Comparison of ENCODE assay signal across 8 mouse cellular contexts in genomic region chr1:153091438-153092236, GRCm38 (mm10).
A peak's percentile ranks its signal among the peaks of the same experiment; 100 is the strongest.
DNase-seq lines count a peak whose midpoint lies in the region; ATAC-seq and TF ChIP-seq lines count a peak whose summit lies in the region.

No protein-coding gene starts in this region.

- H3K4me3 ChIP-seq in forebrain, postnatal 0 days (ENCODE audit: low read depth, low read length): no peak overlapping the region
- no peak overlapping the region for H3K4me3 ChIP-seq in lung, postnatal 0 days (ENCODE audit: low read depth, low read length)

- no peak for TF ChIP-seq CTCF in forebrain, postnatal 0 days (IDR thresholded peaks at IDR 0.05; ENCODE audit: low read depth)
- TF ChIP-seq CTCF in lung, postnatal 0 days (IDR thresholded peaks at IDR 0.05): no peak

- H3K27ac ChIP-seq in forebrain, postnatal 0 days (ENCODE audit: low read depth, low read length): no peak overlapping the region
- H3K27ac ChIP-seq in lung, postnatal 0 days (ENCODE audit: low read length): peak overlapping the region; percentile 92

- H3K9ac ChIP-seq in forebrain, postnatal 0 days: no peak overlapping the region
- no peak overlapping the region for H3K9ac ChIP-seq in lung, postnatal 0 days (replicated peaks; ENCODE audit: low read depth)

- TF ChIP-seq EP300 in lung, postnatal 0 days (IDR thresholded peaks at IDR 0.05): peak; percentile 89

- DNase-seq in heart, adult 11 months: peak; percentile 97
- DNase-seq in heart, postnatal 36 days: no peak
- no peak for DNase-seq in forebrain, postnatal 0 days
- DNase-seq in induced T-regulatory cell, adult 2 months (ENCODE audit: low read depth): peak; percentile 59
- DNase-seq in lung, postnatal 0 days (ENCODE audit: low spot score): peak; percentile 93
- DNase-seq in yolk sac, embryonic 10.5 days (ENCODE audit: low spot score): peak; percentile 69
- DNase-seq in left cerebral cortex, adult 11 months (ENCODE audit: low spot score): no peak
- DNase-seq in left cerebral cortex, adult 8-10 months (ENCODE audit: low spot score in 2 of 2): no peak

- no peaks in the 10 kb centered on the region for H3K27me3 ChIP-seq in forebrain, postnatal 0 days (ENCODE audit: insufficient read depth, low read length)
- H3K27me3 ChIP-seq in lung, postnatal 0 days (replicated peaks; ENCODE audit: insufficient read depth, low read length): no peaks in the 10 kb centered on the region

- H3K9me3 ChIP-seq in forebrain, postnatal 0 days (ENCODE audit: low read length): no peaks in the 10 kb centered on the region
- no peaks in the 10 kb centered on the region for H3K9me3 ChIP-seq in lung, postnatal 0 days (ENCODE audit: low read length)

- H3K4me2 ChIP-seq in forebrain, postnatal 0 days (ENCODE audit: low read depth): no peak overlapping the region
- H3K4me2 ChIP-seq in lung, postnatal 0 days (replicated peaks; ENCODE audit: low read depth, low read length): no peak overlapping the region

- no peaks in the 10 kb centered on the region for H3K4me1 ChIP-seq in forebrain, postnatal 0 days (ENCODE audit: insufficient read depth)
- H3K4me1 ChIP-seq in lung, postnatal 0 days (ENCODE audit: insufficient read depth, low read depth, low read length): peaks cover 7% of the 10 kb centered on the region; the same call in 1 of the 2 replicates

- H3K36me3 ChIP-seq in forebrain, postnatal 0 days (ENCODE audit: insufficient read depth): peaks cover 22% of the 10 kb centered on the region; the same call in 1 of the 2 replicates
- H3K36me3 ChIP-seq in lung, postnatal 0 days (ENCODE audit: insufficient read depth, low read length): no peaks in the 10 kb centered on the region

- peak; percentile 4; the same call in 1 of the 2 replicates for ATAC-seq in forebrain, postnatal 0 days
- peak; percentile 91 for ATAC-seq in lung, postnatal 0 days

- intact Hi-C loops in heart, postnatal 36 days (cut with DNase I): loop anchor here (2.0 to 5.0 kb wide), 2 partner anchors 43 to 299 kb away; no protein-coding TSS in a partner anchor

- 40% methylated on average over 9 of the region's 9 CpGs for WGBS in forebrain, postnatal 0 days
- 24% methylated on average over 9 of the region's 9 CpGs for WGBS in lung, postnatal 0 days

Comparison
In these comparisons a context has a peak if more than half of its experiments do, and no peak if none do; other contexts are left out.
1. DNase-seq: peak in heart, adult 11 months (single experiment), induced T-regulatory cell, adult 2 months (single experiment), lung, postnatal 0 days (single experiment) and yolk sac, embryonic 10.5 days (single experiment); none in heart, postnatal 36 days (0 of 2), forebrain, postnatal 0 days (single experiment), left cerebral cortex, adult 11 months (single experiment) and left cerebral cortex, adult 8-10 months (0 of 2).